Comparison of ENCODE assay signal across 8 mouse cellular contexts in the genomic region with DNA sequence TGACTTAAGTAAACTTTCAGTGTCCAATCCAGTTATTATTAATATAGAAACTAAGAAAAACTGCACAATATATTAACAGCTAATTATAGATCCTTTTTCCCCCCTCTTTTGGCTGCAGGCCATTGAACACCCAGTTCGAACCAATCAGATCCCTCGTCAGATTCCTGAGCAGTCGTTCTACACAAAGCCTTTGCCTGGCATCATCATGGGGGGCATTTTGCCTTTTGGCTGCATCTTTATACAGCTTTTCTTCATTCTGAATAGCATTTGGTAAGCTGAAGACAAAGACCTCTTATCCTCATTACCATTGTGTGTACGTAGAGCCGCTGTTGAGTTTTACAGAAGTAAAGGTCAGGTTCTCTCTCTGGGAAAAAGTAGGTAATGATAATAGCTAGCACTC.
"Had no signal": no experiment of that assay in that cellular context is flagged by ENCODE, and none has a peak within 500 bp of the region (broad histone marks: within the 10 kb centered on the region; RNA-seq: fewer than 3 reads in every experiment).

No protein-coding gene starts in this region.

- H3K9me3 ChIP-seq: limb, embryonic 12.5 days; liver, embryonic 13.5 days; neural tube, embryonic 12.5 days had no signal

- DNase-seq: kidney, postnatal 25 days; liver; liver, embryonic 13.5 days; lung, adult 18-20 months; thymus, postnatal 4 days had no signal

- H3K4me1 ChIP-seq: limb, embryonic 12.5 days; liver, embryonic 13.5 days; neural tube, embryonic 12.5 days had no signal

- H3K27me3 ChIP-seq: limb, embryonic 12.5 days; liver, embryonic 13.5 days; neural tube, embryonic 12.5 days had no signal

- H3K4me3 ChIP-seq: limb, embryonic 12.5 days; liver, embryonic 13.5 days; neural tube, embryonic 12.5 days had no signal

- H3K4me2 ChIP-seq: limb, embryonic 12.5 days; liver, embryonic 13.5 days; neural tube, embryonic 12.5 days had no signal

- H3K27ac ChIP-seq: limb, embryonic 12.5 days; liver, embryonic 13.5 days; neural tube, embryonic 12.5 days; stomach, postnatal 0 days had no signal

- H3K9ac ChIP-seq: limb, embryonic 12.5 days; liver, embryonic 13.5 days; neural tube, embryonic 12.5 days had no signal
